Mouse (Mus musculus): Measurements from ENCODE around the gene Aim2. TPM values are rescaled to one million over a fixed set of nuclear protein-coding genes. Genes with fewer than 3 reads are reported as not detected.
A peak's percentile ranks its signal among the peaks of the same experiment; 100 is the strongest.

The Aim2 gene
- polyA plus RNA-seq, 1 experiment = 3.4 TPM

- TF ChIP-seq CTCF (IDR thresholded peaks at IDR 0.05; ENCODE audit: extremely low read depth, insufficient read depth, low read length) (no peak), POLR2A (IDR thresholded peaks at IDR 0.05; ENCODE audit: extremely low read depth, insufficient read depth, low read length) (no peak)
- H3K27ac ChIP-seq (ENCODE audit: insufficient read depth, low read length) = no peak overlapping the region
- H3K4me1 ChIP-seq (ENCODE audit: control insufficient read depth, insufficient read depth, low read length) = peaks cover 1% of the 10 kb centered on the region; the same call in 1 of the 2 replicates
- no peak overlapping the region for H3K4me3 ChIP-seq (ENCODE audit: insufficient read depth, low read length)
Observed at GRCm38 (mm10) chr1:173325395-173325794, 25.3 kb upstream of the Aim2 start.

GRCm38 (mm10) chr1:173326552-173326951, 24.1 kb upstream of the Aim2 start:
- TF ChIP-seq POLR2A (IDR thresholded peaks at IDR 0.05; ENCODE audit: extremely low read depth, insufficient read depth, low read length) (no peak), CTCF (IDR thresholded peaks at IDR 0.05; ENCODE audit: extremely low read depth, insufficient read depth, low read length) (no peak)
- H3K4me1 ChIP-seq (ENCODE audit: control insufficient read depth, insufficient read depth, low read length) = peaks cover 1% of the 10 kb centered on the region; the same call in 1 of the 2 replicates
- no peak overlapping the region for H3K27ac ChIP-seq (ENCODE audit: insufficient read depth, low read length)
- H3K4me3 ChIP-seq (ENCODE audit: insufficient read depth, low read length) = no peak overlapping the region

GRCm38 (mm10) chr1:173328446-173328845, 22.2 kb upstream of the Aim2 start:
- TF ChIP-seq POLR2A (IDR thresholded peaks at IDR 0.05; ENCODE audit: extremely low read depth, insufficient read depth, low read length) (no peak), CTCF (IDR thresholded peaks at IDR 0.05; ENCODE audit: extremely low read depth, insufficient read depth, low read length) (no peak)
- Histone ChIP-seq H3K4me3 (ENCODE audit: insufficient read depth, low read length) (no peak overlapping the region), H3K27ac (ENCODE audit: insufficient read depth, low read length) (no peak overlapping the region), H3K4me1 (ENCODE audit: control insufficient read depth, insufficient read depth, low read length) (no peaks in the 10 kb centered on the region; the same call in 1 of the 2 replicates)

GRCm38 (mm10) chr1:173329185-173329584, 21.5 kb upstream of the Aim2 start:
- TF ChIP-seq POLR2A (IDR thresholded peaks at IDR 0.05; ENCODE audit: extremely low read depth, insufficient read depth, low read length) = no peak
- TF ChIP-seq CTCF (IDR thresholded peaks at IDR 0.05; ENCODE audit: extremely low read depth, insufficient read depth, low read length) = no peak
- Histone ChIP-seq H3K27ac (ENCODE audit: insufficient read depth, low read length) (no peak overlapping the region), H3K4me3 (ENCODE audit: insufficient read depth, low read length) (no peak overlapping the region), H3K4me1 (ENCODE audit: control insufficient read depth, insufficient read depth, low read length) (no peaks in the 10 kb centered on the region; the same call in 1 of the 2 replicates)

- no peak overlapping the region for H3K4me3 ChIP-seq (ENCODE audit: insufficient read depth, low read length)
- TF ChIP-seq POLR2A (IDR thresholded peaks at IDR 0.05; ENCODE audit: extremely low read depth, insufficient read depth, low read length) (no peak), CTCF (IDR thresholded peaks at IDR 0.05; ENCODE audit: extremely low read depth, insufficient read depth, low read length) (no peak)
- no peaks in the 10 kb centered on the region; the same call in 1 of the 2 replicates for H3K4me1 ChIP-seq (ENCODE audit: control insufficient read depth, insufficient read depth, low read length)
- H3K27ac ChIP-seq (ENCODE audit: insufficient read depth, low read length) = no peak overlapping the region
Observed at GRCm38 (mm10) chr1:173329743-173330142, 20.9 kb upstream of the Aim2 start.

GRCm38 (mm10) chr1:173332418-173332817, 18.3 kb upstream of the Aim2 start:
- Histone ChIP-seq H3K4me1 (ENCODE audit: control insufficient read depth, insufficient read depth, low read length) (peaks cover 1% of the 10 kb centered on the region; the same call in 1 of the 2 replicates), H3K27ac (ENCODE audit: insufficient read depth, low read length) (no peak overlapping the region), H3K4me3 (ENCODE audit: insufficient read depth, low read length) (no peak overlapping the region)
- TF ChIP-seq POLR2A (IDR thresholded peaks at IDR 0.05; ENCODE audit: extremely low read depth, insufficient read depth, low read length) (peak; percentile 13; the same call in 1 of the 2 replicates), CTCF (IDR thresholded peaks at IDR 0.05; ENCODE audit: extremely low read depth, insufficient read depth, low read length) (no peak)

GRCm38 (mm10) chr1:173333312-173334253, 17.1 kb upstream of the Aim2 start, which contains the start of gene Ackr1:
Gene Ackr1 (minus strand): TSS chr1:173333750.
- Histone ChIP-seq H3K27ac (ENCODE audit: insufficient read depth, low read length) (no peak within 1 kb of the TSS), H3K4me1 (ENCODE audit: control insufficient read depth, insufficient read depth, low read length) (peaks cover 1% of the 10 kb centered on the region), H3K4me3 (ENCODE audit: insufficient read depth, low read length) (no peak within 1 kb of the TSS)
- TF ChIP-seq POLR2A (IDR thresholded peaks at IDR 0.05; ENCODE audit: extremely low read depth, insufficient read depth, low read length) = 0 out of 2 replicates have a peak, but pooled peaks have one; percentile 7
- no peak for TF ChIP-seq CTCF (IDR thresholded peaks at IDR 0.05; ENCODE audit: extremely low read depth, insufficient read depth, low read length)

GRCm38 (mm10) chr1:173335903-173336302, 14.8 kb upstream of the Aim2 start:
- Histone ChIP-seq H3K4me3 (ENCODE audit: insufficient read depth, low read length) (no peak overlapping the region), H3K27ac (ENCODE audit: insufficient read depth, low read length) (no peak overlapping the region), H3K4me1 (ENCODE audit: control insufficient read depth, insufficient read depth, low read length) (peaks cover 1% of the 10 kb centered on the region)
- TF ChIP-seq CTCF (IDR thresholded peaks at IDR 0.05; ENCODE audit: extremely low read depth, insufficient read depth, low read length) = no peak
- no peak for TF ChIP-seq POLR2A (IDR thresholded peaks at IDR 0.05; ENCODE audit: extremely low read depth, insufficient read depth, low read length)

- TF ChIP-seq POLR2A (IDR thresholded peaks at IDR 0.05; ENCODE audit: extremely low read depth, insufficient read depth, low read length) (no peak), CTCF (IDR thresholded peaks at IDR 0.05; ENCODE audit: extremely low read depth, insufficient read depth, low read length) (no peak)
- no peak overlapping the region for H3K4me3 ChIP-seq (ENCODE audit: insufficient read depth, low read length)
- peaks cover 1% of the 10 kb centered on the region for H3K4me1 ChIP-seq (ENCODE audit: control insufficient read depth, insufficient read depth, low read length)
- no peak overlapping the region for H3K27ac ChIP-seq (ENCODE audit: insufficient read depth, low read length)
Observed at GRCm38 (mm10) chr1:173337008-173337407, 13.7 kb upstream of the Aim2 start.

Data from cortical plate, adult 2 months (tissue).